Mouse (Mus musculus): Measurements from ENCODE around the gene Ddx58. TPM values are rescaled to one million over a fixed set of nuclear protein-coding genes. Genes with fewer than 3 reads are reported as not detected.

Gene Ddx58
- polyA plus RNA-seq, 2 experiments: 2.4 to 3.1 TPM

DNA sequence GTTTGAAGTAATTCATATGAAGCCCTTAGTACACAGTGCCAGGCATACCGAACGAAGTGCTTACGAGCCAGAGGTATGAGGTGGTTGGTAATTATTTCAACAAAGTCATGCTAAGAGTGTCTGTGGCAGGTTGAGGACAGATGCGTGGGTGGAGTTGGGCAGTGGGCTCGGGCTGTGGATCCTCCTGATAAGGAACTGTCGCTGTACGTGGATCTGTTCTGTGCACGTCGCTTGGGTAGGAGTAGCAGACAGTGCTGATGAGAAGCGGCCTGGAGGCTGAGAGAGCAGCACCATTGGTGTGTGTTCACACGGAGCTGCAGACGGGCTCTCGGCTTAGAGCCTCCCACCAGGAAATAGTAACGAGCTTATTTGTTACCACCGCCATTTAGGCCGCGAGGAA, 61.0 kb downstream of the Ddx58 start:
- ATAC-seq (ENCODE audit: insufficient read depth) (no peak), DNase-seq (ENCODE audit: low read depth in 3 of 3, low spot score in 3 of 3) (no peak)
- no peaks in the 10 kb centered on the region; a peak in 1 of 4 replicates for H3K4me1 ChIP-seq (replicated peaks; ENCODE audit: control insufficient read depth in 2 of 2, insufficient read depth in 2 of 2, low read length in 1 of 2)
- no peak overlapping the region for H3K4me2 ChIP-seq (ENCODE audit: low read depth)
- no peak overlapping the region for H3K4me3 ChIP-seq (ENCODE audit: insufficient read depth in 1 of 2, low read depth in 2 of 2, low read length in 2 of 2)
- TF ChIP-seq EP300 (IDR thresholded peaks at IDR 0.05; ENCODE audit: low read depth): no peak
- no peak for TF ChIP-seq CTCF (IDR thresholded peaks at IDR 0.05; ENCODE audit: low read depth)
- no peaks in the 10 kb centered on the region for H3K9me3 ChIP-seq (ENCODE audit: control insufficient read depth, low read length)
- H3K27ac ChIP-seq: no peak overlapping the region
- H3K36me3 ChIP-seq (replicated peaks; ENCODE audit: control insufficient read depth, insufficient read depth, low read depth): no peaks in the 10 kb centered on the region; the same call in 1 of the 2 replicates
- 44% methylated on average over 17 of the region's 17 CpGs for WGBS (ENCODE audit: insufficient replicate concordance)
- no peak overlapping the region for H3K9ac ChIP-seq (replicated peaks)
- no peaks in the 10 kb centered on the region for H3K27me3 ChIP-seq (ENCODE audit: control insufficient read depth, insufficient read depth, low read length)

DNA sequence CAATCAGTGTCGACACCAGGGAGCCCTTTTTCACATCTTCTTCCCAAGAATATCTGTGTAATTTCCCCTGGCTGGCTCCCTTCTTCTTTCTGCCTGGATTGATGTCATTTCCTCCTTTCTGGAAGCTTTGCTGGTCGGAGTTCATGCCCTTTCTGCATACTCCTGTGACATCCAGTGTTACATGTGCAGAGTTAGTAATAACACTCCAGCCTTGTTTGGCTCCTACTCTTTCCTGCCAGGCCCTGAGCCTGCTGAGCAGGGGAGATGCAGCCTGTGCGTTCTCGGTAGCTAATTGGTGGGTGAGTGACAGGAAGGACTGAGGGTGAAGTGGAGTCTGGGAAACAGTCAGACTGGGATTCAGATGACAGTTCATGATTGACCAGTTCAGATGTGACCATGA, 65.3 kb downstream of the Ddx58 start:
- ATAC-seq (ENCODE audit: insufficient read depth) (no peak), DNase-seq (ENCODE audit: low read depth in 3 of 3, low spot score in 3 of 3) (no peak)
- Histone ChIP-seq H3K27ac (no peak overlapping the region), H3K4me3 (ENCODE audit: insufficient read depth in 1 of 2, low read depth in 2 of 2, low read length in 2 of 2) (no peak overlapping the region), H3K36me3 (replicated peaks; ENCODE audit: control insufficient read depth, insufficient read depth, low read depth) (no peaks in the 10 kb centered on the region), H3K9me3 (ENCODE audit: control insufficient read depth, low read length) (no peaks in the 10 kb centered on the region), H3K27me3 (ENCODE audit: control insufficient read depth, insufficient read depth, low read length) (no peaks in the 10 kb centered on the region), H3K9ac (replicated peaks) (no peak overlapping the region), H3K4me1 (replicated peaks; ENCODE audit: control insufficient read depth in 2 of 2, insufficient read depth in 2 of 2, low read length in 1 of 2) (no peaks in the 10 kb centered on the region), H3K4me2 (ENCODE audit: low read depth) (no peak overlapping the region)
- WGBS (ENCODE audit: insufficient replicate concordance): 55% methylated on average over 4 of the region's 4 CpGs
- no peak for TF ChIP-seq CTCF (IDR thresholded peaks at IDR 0.05; ENCODE audit: low read depth)
- TF ChIP-seq EP300 (IDR thresholded peaks at IDR 0.05; ENCODE audit: low read depth): no peak

GRCm38 (mm10) chr4:40172336-40172735, 67.3 kb downstream of the Ddx58 start:
- Histone ChIP-seq H3K4me2 (ENCODE audit: low read depth) (no peak overlapping the region), H3K9ac (replicated peaks) (no peak overlapping the region), H3K27ac (no peak overlapping the region), H3K9me3 (ENCODE audit: control insufficient read depth, low read length) (no peaks in the 10 kb centered on the region), H3K27me3 (ENCODE audit: control insufficient read depth, insufficient read depth, low read length) (no peaks in the 10 kb centered on the region), H3K4me1 (replicated peaks; ENCODE audit: control insufficient read depth in 2 of 2, insufficient read depth in 2 of 2, low read length in 1 of 2) (no peaks in the 10 kb centered on the region), H3K36me3 (replicated peaks; ENCODE audit: control insufficient read depth, insufficient read depth, low read depth) (no peaks in the 10 kb centered on the region; the same call in 1 of the 2 replicates), H3K4me3 (ENCODE audit: insufficient read depth in 1 of 2, low read depth in 2 of 2, low read length in 2 of 2) (no peak overlapping the region)
- DNase-seq (ENCODE audit: low read depth in 3 of 3, low spot score in 3 of 3): no peak
- no peak for ATAC-seq (ENCODE audit: insufficient read depth)
- no peak for TF ChIP-seq CTCF (IDR thresholded peaks at IDR 0.05; ENCODE audit: low read depth)
- no peak for TF ChIP-seq EP300 (IDR thresholded peaks at IDR 0.05; ENCODE audit: low read depth)
- WGBS (ENCODE audit: insufficient replicate concordance): 62% methylated on average over 2 of the region's 2 CpGs

DNA sequence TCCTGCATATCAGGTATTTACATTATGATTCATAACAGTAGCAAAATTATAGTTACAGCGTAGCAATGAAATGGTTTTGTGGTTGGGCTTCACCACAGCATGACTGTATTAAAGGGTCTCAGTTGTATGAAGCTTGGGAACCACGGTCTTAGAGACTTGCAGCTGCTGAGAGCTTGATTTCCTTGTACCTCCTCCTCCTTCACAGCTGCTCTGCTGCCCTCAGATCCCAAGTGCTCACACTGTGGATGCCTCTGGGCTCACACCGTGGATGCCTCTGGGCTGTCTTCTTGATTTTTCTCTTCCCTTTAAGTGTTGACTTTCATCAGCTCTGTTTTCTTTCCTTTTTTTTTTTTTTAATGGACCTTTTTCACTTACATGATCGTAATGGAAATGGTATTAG, 68.2 kb downstream of the Ddx58 start:
- Histone ChIP-seq H3K36me3 (replicated peaks; ENCODE audit: control insufficient read depth, insufficient read depth, low read depth) (no peaks in the 10 kb centered on the region; the same call in 1 of the 2 replicates), H3K9me3 (ENCODE audit: control insufficient read depth, low read length) (no peaks in the 10 kb centered on the region), H3K4me1 (replicated peaks; ENCODE audit: control insufficient read depth in 2 of 2, insufficient read depth in 2 of 2, low read length in 1 of 2) (no peaks in the 10 kb centered on the region), H3K9ac (replicated peaks) (no peak overlapping the region), H3K4me3 (ENCODE audit: insufficient read depth in 1 of 2, low read depth in 2 of 2, low read length in 2 of 2) (no peak overlapping the region), H3K4me2 (ENCODE audit: low read depth) (no peak overlapping the region), H3K27me3 (ENCODE audit: control insufficient read depth, insufficient read depth, low read length) (no peaks in the 10 kb centered on the region), H3K27ac (no peak overlapping the region)
- WGBS (ENCODE audit: insufficient replicate concordance): 58% methylated on average over 4 of the region's 4 CpGs
- DNase-seq (ENCODE audit: low read depth in 3 of 3, low spot score in 3 of 3): no peak
- no peak for ATAC-seq (ENCODE audit: insufficient read depth)
- TF ChIP-seq CTCF (IDR thresholded peaks at IDR 0.05; ENCODE audit: low read depth) (no peak), EP300 (IDR thresholded peaks at IDR 0.05; ENCODE audit: low read depth) (no peak)

GRCm38 (mm10) chr4:40163646-40164045, 76.0 kb downstream of the Ddx58 start:
- no peaks in the 10 kb centered on the region for H3K9me3 ChIP-seq (ENCODE audit: control insufficient read depth, low read length)
- H3K36me3 ChIP-seq (replicated peaks; ENCODE audit: control insufficient read depth, insufficient read depth, low read depth): peaks cover 3% of the 10 kb centered on the region; the same call in 1 of the 2 replicates
- WGBS (ENCODE audit: insufficient replicate concordance): 72% methylated on average over 10 of the region's 10 CpGs
- no peak overlapping the region for H3K9ac ChIP-seq (replicated peaks)
- H3K27me3 ChIP-seq (ENCODE audit: control insufficient read depth, insufficient read depth, low read length): no peaks in the 10 kb centered on the region
- H3K27ac ChIP-seq: no peak overlapping the region
- H3K4me3 ChIP-seq (ENCODE audit: insufficient read depth in 1 of 2, low read depth in 2 of 2, low read length in 2 of 2): no peak overlapping the region
- TF ChIP-seq CTCF (IDR thresholded peaks at IDR 0.05; ENCODE audit: low read depth): no peak
- TF ChIP-seq EP300 (IDR thresholded peaks at IDR 0.05; ENCODE audit: low read depth): no peak
- ATAC-seq (ENCODE audit: insufficient read depth): no peak
- H3K4me1 ChIP-seq (replicated peaks; ENCODE audit: control insufficient read depth in 2 of 2, insufficient read depth in 2 of 2, low read length in 1 of 2): no peaks in the 10 kb centered on the region
- no peak overlapping the region for H3K4me2 ChIP-seq (ENCODE audit: low read depth)
- no peak for DNase-seq (ENCODE audit: low read depth in 3 of 3, low spot score in 3 of 3)
